Mouse (Mus musculus) limb, embryonic 12.5 days (tissue): ENCODE results near the gene Atp6v0d1. TPM values are rescaled to one million over a fixed set of nuclear protein-coding genes. Genes with fewer than 3 reads are reported as not detected.

Experiments
- ATAC-seq: fragments of 200-750 bp; cut with Nextera tagmentation; 2 replicates; pipeline ENCODE4 v1.8.0; 2017; ENCODE audit warnings: low read depth, moderate TSS enrichment; ENCODE audit not compliant: insufficient number of reproducible peaks, insufficient read depth, low FRiP score, low TSS enrichment
- H3K27ac ChIP-seq: fragments of 300-500 bp; sonication (generic); 2 replicates; pipeline ENCODE4 v1.5.1; 2016; ENCODE audit warnings: mild to moderate bottlenecking, moderate library complexity
- H3K27me3 ChIP-seq: fragments of 300-500 bp; sonication (generic); 2 replicates; pipeline ENCODE4 v1.6.1; 2016; ENCODE audit warnings: mild to moderate bottlenecking, moderate library complexity
- H3K36me3 ChIP-seq: fragments of 300-500 bp; sonication (generic); 2 replicates; pipeline ENCODE4 v1.6.1; 2016; ENCODE audit warnings: mild to moderate bottlenecking, moderate library complexity
- H3K4me1 ChIP-seq: fragments of 300-500 bp; sonication (generic); replicated peaks from 2 replicates; pipeline ENCODE4 v1.6.1; 2016
- H3K4me2 ChIP-seq: fragments of 300-500 bp; sonication (generic); 2 replicates; pipeline ENCODE4 v1.6.1; 2016; ENCODE audit warnings: mild to moderate bottlenecking, moderate library complexity
- H3K4me3 ChIP-seq: fragments of 300-500 bp; sonication (generic); replicated peaks from 2 replicates; pipeline ENCODE4 v1.5.1; 2016; ENCODE audit warnings: mild to moderate bottlenecking
- H3K9ac ChIP-seq: fragments of 300-500 bp; sonication (generic); replicated peaks from 2 replicates; pipeline ENCODE4 v1.6.1; 2016; ENCODE audit warnings: mild to moderate bottlenecking, moderate library complexity
- H3K9me3 ChIP-seq: fragments of 300-500 bp; sonication (generic); 2 replicates; pipeline ENCODE4 v1.6.1; 2016; ENCODE audit warnings: mild to moderate bottlenecking, moderate library complexity
- WGBS: fragments of 180-500 bp; shearing (Covaris S2); methylation state at CpG from one replicate; pipeline ENCODE4 v1.1.7; 2016; 5-methylcytosine and 5-hydroxymethylcytosine counted together
- polyA plus RNA-seq: library from polyadenylated mRNA; unstranded; fragments of >200 nt; fragmentation: Nextera tagmentation; extraction: Ambion mirVana; gene quantifications from 2 replicates; pipeline ENCODE4 v1.2.1, GENCODE M21; 2016

Gene Atp6v0d1
- polyA plus RNA-seq, 1 experiment from 2014 or later, result 61.5 TPM

DNA sequence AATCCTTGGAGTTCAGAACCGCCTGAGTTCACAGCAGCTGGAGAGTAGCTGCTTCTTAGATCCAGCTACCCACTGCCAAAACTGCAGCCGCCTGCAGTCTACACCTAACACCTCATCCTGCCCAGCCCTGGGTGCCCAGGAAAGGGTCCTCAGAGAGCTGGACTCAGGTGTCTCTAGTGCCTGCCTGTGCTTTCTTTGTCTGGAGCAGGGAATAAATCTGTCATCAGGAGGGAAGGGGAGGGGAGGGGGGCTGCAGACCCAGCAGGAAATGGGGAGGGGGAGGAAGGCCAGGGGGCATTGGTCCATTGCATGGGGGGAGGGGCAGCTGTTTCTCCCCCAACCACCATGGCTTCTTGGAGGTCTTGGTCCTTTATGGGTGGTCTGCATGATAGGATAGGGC lies 46.3 kb downstream of the Atp6v0d1 start:
- Histone ChIP-seq H3K9me3 (no peaks in the 10 kb centered on the region), H3K4me1 (peaks cover 66% of the 10 kb centered on the region), H3K27me3 (peaks cover 6% of the 10 kb centered on the region; the same call in 1 of the 2 replicates), H3K4me2 (peak overlapping the region; percentile 93), H3K9ac (peak overlapping the region; percentile 80), H3K4me3 (peak overlapping the region; percentile 80), H3K27ac (peak overlapping the region; percentile 95), H3K36me3 (peaks cover 28% of the 10 kb centered on the region)
- WGBS, result 0% methylated on average over 2 of the region's 2 CpGs
- no peak for ATAC-seq

DNA sequence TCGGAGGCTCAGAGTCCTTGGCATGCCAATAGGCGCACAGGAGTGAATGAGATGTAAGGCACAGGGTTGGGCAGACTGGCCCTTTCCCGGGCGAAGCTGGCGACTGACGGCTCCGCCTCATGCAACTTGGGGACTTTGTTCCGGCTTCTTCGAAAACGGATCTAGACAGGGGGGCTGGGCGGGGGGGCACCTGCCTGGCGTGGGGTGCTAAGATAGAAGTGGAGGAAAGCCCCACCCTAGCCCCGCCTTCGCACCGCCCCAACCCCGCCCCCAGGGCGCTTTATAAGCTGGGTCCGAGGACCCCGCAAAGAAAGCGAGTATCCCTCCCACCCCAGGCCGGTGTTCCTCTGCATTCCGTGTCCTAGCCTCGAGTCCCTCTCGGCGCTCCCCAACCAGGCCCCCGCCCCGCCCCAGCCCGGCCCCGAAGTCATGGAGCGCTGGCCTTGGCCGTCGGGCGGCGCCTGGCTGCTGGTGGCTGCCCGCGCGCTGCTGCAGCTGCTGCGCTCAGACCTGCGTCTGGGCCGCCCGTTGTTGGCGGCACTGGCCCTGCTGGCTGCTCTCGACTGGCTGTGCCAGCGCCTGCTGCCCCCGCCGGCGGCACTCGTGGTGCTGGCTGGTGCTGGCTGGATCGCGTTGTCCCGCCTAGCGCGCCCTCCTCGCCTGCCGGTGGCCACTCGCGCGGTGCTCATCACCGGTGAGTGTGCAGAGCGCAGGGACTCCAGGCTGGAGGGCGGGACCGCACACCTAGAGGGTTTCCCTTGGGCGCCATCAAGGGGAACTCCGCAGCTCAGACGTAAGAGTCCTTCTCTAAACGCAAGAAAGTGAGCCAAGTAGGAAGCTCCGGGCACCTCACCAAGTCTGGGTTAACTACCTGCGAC lies 47.2 kb downstream of the Atp6v0d1 start, which contains the start of gene Hsd11b2:
Hsd11b2 (plus strand) TSS at position 320 of the 878 bp plus-strand sequence.
- H3K4me1 ChIP-seq, result peaks cover 75% of the 10 kb centered on the region
- H3K4me3 ChIP-seq, result peak within 1 kb of the TSS; percentile 80
- H3K9me3 ChIP-seq, result no peaks in the 10 kb centered on the region
- H3K27me3 ChIP-seq, result peaks cover 6% of the 10 kb centered on the region; the same call in 1 of the 2 replicates
- H3K36me3 ChIP-seq, result peaks cover 19% of the 10 kb centered on the region
- under 1% methylated on average over 67 of the region's 68 CpGs for WGBS
- H3K4me2 ChIP-seq, result peak within 1 kb of the TSS; percentile 93
- peak within 1 kb of the TSS; percentile 80 for H3K9ac ChIP-seq
- ATAC-seq, result peak; percentile 70
- peak within 1 kb of the TSS; percentile 95 for H3K27ac ChIP-seq

DNA sequence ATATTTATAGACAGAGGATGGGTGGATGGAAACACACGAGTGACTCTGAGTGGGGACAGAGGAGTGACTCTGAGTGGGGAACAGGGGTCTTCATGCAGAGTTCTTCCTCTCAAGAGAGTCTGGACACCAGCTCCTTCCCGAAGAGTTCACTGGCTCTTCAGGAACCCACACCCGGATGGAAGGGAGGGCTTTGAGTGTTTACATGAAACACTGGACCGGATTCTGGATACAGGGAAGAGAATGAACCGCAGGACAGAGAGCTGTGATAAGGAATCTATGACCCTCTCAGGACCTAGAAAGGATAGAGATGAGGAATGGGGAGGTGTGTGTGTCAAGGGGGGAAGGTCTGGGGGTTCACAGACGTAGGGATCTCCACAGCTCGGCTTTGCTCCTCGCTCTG lies 48.5 kb downstream of the Atp6v0d1 start:
- ATAC-seq, result no peak
- H3K4me1 ChIP-seq, result peaks cover 75% of the 10 kb centered on the region
- no peaks in the 10 kb centered on the region for H3K9me3 ChIP-seq
- H3K9ac ChIP-seq, result no peak overlapping the region
- H3K27ac ChIP-seq, result peak overlapping the region; percentile 95; the same call in 1 of the 2 replicates
- 43% methylated on average over 8 of the region's 8 CpGs for WGBS
- H3K27me3 ChIP-seq, result peaks cover 6% of the 10 kb centered on the region; the same call in 1 of the 2 replicates
- peak overlapping the region; percentile 93 for H3K4me2 ChIP-seq
- H3K36me3 ChIP-seq, result peaks cover 5% of the 10 kb centered on the region; the same call in 1 of the 2 replicates
- H3K4me3 ChIP-seq, result no peak overlapping the region

DNA sequence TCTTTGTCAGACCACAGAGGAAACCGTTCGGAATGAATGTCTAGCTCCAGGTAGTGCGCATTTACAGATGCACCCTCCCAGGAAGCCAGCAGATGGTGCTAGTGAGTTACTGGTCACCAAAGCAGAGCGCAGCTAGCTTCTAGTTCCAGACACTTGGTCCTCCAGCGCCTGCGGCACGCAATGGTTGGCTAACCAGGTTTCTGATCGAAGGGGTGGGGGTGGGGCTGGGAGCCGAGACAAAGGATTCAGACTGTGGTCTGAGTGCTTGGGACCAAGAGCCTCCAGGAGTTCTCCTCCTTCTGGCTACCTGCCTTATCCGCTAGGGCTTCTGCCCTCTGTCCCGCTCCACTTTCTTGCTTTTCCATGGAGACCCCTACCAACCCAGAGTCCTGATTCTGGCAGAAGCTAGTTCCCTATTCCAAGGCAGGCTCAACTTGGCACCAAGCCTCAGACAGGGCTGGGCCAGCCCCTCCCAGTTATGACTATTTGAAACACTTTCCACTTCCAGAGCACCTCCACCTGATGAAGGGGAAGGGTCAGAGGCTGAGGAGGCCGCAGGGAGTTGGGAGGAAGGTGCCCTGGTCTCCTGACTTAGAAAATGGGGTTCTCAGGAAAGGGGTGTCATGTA lies 49.7 kb downstream of the Atp6v0d1 start:
- H3K27ac ChIP-seq, result peak overlapping the region; percentile 41

DNA sequence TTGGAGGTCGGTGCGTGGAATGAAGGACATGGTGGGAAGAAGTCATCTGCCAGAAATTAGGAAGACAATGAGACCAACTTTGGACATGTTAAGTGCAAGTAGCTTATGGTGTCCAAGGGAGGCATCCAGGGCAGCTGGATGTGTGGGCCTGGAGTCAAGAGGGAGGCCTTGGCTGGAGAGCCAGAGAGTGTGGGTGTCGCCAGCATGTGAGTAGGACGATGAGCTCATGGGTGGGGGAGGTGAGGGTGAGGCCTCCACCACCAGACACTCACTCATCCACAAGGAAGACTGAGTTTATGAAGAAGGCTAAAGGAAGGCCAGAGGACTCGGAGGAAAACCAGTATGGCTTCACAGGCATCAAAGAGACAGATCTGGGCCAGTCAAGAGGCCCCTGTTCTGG lies 51.2 kb downstream of the Atp6v0d1 start:
- H3K27me3 ChIP-seq, result peaks cover 6% of the 10 kb centered on the region; the same call in 1 of the 2 replicates
- no peak overlapping the region for H3K4me2 ChIP-seq
- H3K36me3 ChIP-seq, result no peaks in the 10 kb centered on the region
- no peak overlapping the region for H3K4me3 ChIP-seq
- WGBS, result 78% methylated on average over 5 of the region's 5 CpGs
- H3K4me1 ChIP-seq, result peaks cover 63% of the 10 kb centered on the region
- no peaks in the 10 kb centered on the region for H3K9me3 ChIP-seq
- H3K9ac ChIP-seq, result 0 out of 2 replicates have a peak overlapping the region, but pooled peaks have one; percentile 8
- no peak overlapping the region for H3K27ac ChIP-seq
- ATAC-seq, result no peak

More for the DNA sequence above, 49.7 kb downstream of the Atp6v0d1 start:
- peak overlapping the region; percentile 9; the same call in 1 of the 2 replicates for H3K4me3 ChIP-seq
- H3K4me2 ChIP-seq, result peak overlapping the region; percentile 40
- no peaks in the 10 kb centered on the region for H3K9me3 ChIP-seq
- H3K4me1 ChIP-seq, result peaks cover 63% of the 10 kb centered on the region
- peak; percentile 9; the same call in 1 of the 2 replicates for ATAC-seq
- H3K9ac ChIP-seq, result no peak overlapping the region; the same call in 1 of the 2 replicates
- WGBS, result 11% methylated on average over 12 of the region's 12 CpGs
- H3K27me3 ChIP-seq, result peaks cover 6% of the 10 kb centered on the region; the same call in 1 of the 2 replicates
- no peaks in the 10 kb centered on the region for H3K36me3 ChIP-seq

DNA sequence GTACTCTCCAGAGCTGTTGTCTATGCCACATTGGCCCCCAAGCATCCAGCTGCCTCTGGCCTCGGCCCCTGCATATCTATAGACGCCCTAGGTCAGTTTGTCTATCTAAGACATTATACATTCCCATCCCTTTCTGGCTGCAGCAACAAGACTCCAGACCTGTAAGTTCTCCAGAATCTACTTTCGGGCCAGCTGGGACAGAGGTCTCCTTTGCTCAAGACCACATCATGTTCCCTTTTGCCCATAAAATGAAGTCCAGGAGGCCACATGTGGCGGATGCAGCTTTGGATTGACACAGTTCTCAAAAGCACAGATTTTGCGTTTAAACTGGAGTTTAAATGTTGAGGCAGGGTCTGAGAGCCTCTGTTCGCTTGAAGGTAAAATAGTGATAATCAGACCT lies 51.7 kb downstream of the Atp6v0d1 start:
- no peak for ATAC-seq
- no peak overlapping the region for H3K4me2 ChIP-seq
- no peak overlapping the region for H3K4me3 ChIP-seq
- H3K9ac ChIP-seq, result no peak overlapping the region
- WGBS, result 66% methylated on average over 6 of the region's 6 CpGs
- H3K27me3 ChIP-seq, result peaks cover 6% of the 10 kb centered on the region; the same call in 1 of the 2 replicates
- no peak overlapping the region; the same call in 1 of the 2 replicates for H3K27ac ChIP-seq
- peaks cover 63% of the 10 kb centered on the region for H3K4me1 ChIP-seq
- H3K9me3 ChIP-seq, result no peaks in the 10 kb centered on the region
- H3K36me3 ChIP-seq, result no peaks in the 10 kb centered on the region

DNA sequence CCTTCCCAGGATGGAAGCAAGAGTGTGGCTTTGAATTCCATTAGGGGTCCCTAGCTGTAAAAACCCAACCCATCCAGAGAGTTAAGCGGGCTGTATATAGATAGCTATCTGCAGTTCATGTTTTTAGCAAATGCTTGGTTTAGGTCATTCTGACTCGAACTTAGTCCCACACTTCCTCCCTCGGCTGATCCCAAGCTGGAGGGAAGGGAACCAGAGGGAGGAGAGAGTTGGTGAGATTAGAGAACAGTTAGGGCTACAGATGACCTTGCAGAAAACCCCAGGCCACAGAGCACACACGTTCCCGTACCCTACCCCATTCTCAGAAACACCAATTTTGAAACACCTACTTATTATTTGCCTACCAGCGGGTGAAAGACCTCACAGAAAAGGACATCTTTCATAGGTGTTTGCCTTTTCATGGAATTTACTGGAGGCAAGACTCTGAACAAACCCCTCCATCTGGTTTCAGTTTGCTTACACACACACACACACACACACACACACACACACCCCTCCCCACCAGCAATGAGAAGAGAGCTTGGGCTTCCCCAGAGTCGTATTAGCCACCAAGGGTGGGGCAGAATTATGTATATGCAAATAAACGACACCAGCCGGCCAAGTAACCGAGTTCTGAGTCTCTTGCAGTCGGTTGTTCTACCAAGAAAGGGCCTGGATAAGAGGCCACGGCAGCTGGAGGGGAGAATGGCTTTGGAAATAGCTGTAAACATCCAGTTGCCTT lies 55.7 kb downstream of the Atp6v0d1 start:
- H3K9ac ChIP-seq, result no peak overlapping the region
- H3K4me3 ChIP-seq, result no peak overlapping the region
- no peaks in the 10 kb centered on the region for H3K36me3 ChIP-seq
- ATAC-seq, result no peak
- H3K27ac ChIP-seq, result peak overlapping the region; percentile 94
- WGBS, result 22% methylated on average over 12 of the region's 12 CpGs
- peaks cover 55% of the 10 kb centered on the region for H3K4me1 ChIP-seq
- peaks cover 1% of the 10 kb centered on the region; the same call in 1 of the 2 replicates for H3K27me3 ChIP-seq
- H3K9me3 ChIP-seq, result no peaks in the 10 kb centered on the region
- peak overlapping the region; percentile 36 for H3K4me2 ChIP-seq

DNA sequence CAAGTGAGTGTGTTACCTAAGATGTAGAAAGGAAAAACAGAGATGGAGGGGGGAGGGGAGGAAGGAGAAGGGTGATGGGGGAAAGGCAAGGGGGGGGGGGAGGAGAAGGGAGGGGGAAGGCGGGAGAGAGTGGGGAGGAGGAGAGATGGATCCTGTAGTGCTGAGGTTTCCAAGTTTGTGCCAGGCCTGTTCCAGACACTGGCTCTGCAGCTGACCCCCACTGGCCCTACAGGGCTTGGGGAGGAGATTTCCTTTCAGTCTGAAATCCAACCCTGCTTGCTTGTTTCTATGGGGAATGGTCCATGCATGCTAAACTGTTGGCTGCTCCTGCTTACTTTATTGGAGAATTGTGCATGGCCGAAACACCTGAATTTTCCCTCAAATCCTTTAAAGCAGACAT lies 57.1 kb downstream of the Atp6v0d1 start:
- peak overlapping the region; percentile 36 for H3K4me2 ChIP-seq
- peaks cover 45% of the 10 kb centered on the region for H3K4me1 ChIP-seq
- ATAC-seq, result peak; percentile 29; the same call in 1 of the 2 replicates
- 30% methylated on average over 2 of the region's 2 CpGs for WGBS
- H3K27ac ChIP-seq, result peak overlapping the region; percentile 94
- H3K9ac ChIP-seq, result no peak overlapping the region
- no peaks in the 10 kb centered on the region for H3K9me3 ChIP-seq
- no peak overlapping the region for H3K4me3 ChIP-seq
- H3K36me3 ChIP-seq, result no peaks in the 10 kb centered on the region
- H3K27me3 ChIP-seq, result no peaks in the 10 kb centered on the region

DNA sequence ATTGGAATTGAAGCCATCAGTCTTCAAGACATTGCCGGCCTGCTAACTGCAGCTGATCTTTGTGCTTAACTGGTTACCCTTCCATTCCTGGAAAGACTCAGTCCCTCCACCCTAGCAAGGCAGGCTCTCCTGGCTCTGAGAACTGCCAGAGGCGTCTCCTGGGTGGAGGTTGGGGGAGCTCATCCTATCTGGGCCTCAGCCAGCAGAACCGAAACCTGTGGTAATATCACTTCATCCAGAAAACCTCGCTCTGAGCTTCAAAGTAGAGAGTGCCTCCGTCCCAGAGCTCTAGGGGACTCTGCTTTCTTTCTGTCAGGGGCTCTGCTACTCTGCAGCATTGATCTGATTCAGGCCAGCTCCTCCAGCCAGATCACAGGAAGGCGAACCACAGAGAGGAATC lies 58.9 kb downstream of the Atp6v0d1 start:
- H3K27ac ChIP-seq, result no peak overlapping the region
- no peak overlapping the region for H3K4me2 ChIP-seq
- H3K9me3 ChIP-seq, result no peaks in the 10 kb centered on the region
- 81% methylated on average over 6 of the region's 6 CpGs for WGBS
- H3K27me3 ChIP-seq, result no peaks in the 10 kb centered on the region
- ATAC-seq, result no peak
- peaks cover 40% of the 10 kb centered on the region for H3K4me1 ChIP-seq
- H3K4me3 ChIP-seq, result no peak overlapping the region
- no peak overlapping the region for H3K9ac ChIP-seq
- H3K36me3 ChIP-seq, result no peaks in the 10 kb centered on the region

DNA sequence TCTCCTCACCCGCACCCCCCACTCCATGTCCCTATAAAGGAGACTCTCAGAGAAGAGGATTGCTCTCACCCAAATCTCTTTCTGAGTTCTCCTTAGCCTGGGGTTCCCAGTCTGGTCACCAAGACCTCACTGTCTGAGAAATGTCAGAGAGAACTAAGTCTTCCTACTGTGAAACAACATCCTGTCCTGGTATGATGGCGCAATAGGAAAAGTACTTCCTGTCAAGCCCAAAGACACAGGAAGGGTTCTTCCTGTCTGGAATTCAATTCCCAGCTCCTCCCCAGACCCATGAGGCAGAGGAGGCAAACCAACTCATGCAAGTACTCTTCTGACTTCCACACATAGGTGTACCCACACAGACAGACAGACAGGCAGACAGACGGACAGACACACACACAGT lies 61.2 kb downstream of the Atp6v0d1 start:
- H3K9me3 ChIP-seq, result no peaks in the 10 kb centered on the region
- no peaks in the 10 kb centered on the region for H3K27me3 ChIP-seq
- H3K4me2 ChIP-seq, result no peak overlapping the region
- H3K27ac ChIP-seq, result no peak overlapping the region
- H3K9ac ChIP-seq, result no peak overlapping the region
- no peak overlapping the region for H3K4me3 ChIP-seq
- WGBS, result 89% methylated on average over 3 of the region's 3 CpGs
- H3K36me3 ChIP-seq, result no peaks in the 10 kb centered on the region
- H3K4me1 ChIP-seq, result peaks cover 25% of the 10 kb centered on the region
- ATAC-seq, result no peak
